Mouse (Mus musculus): ENCODE results near the gene Vamp8. TPM values are rescaled to one million over a fixed set of nuclear protein-coding genes. Genes with fewer than 3 reads are reported as not detected.

Vamp8 gene
- polyA plus RNA-seq, 1 experiment from 2014 or later = 16.0 TPM

DNA sequence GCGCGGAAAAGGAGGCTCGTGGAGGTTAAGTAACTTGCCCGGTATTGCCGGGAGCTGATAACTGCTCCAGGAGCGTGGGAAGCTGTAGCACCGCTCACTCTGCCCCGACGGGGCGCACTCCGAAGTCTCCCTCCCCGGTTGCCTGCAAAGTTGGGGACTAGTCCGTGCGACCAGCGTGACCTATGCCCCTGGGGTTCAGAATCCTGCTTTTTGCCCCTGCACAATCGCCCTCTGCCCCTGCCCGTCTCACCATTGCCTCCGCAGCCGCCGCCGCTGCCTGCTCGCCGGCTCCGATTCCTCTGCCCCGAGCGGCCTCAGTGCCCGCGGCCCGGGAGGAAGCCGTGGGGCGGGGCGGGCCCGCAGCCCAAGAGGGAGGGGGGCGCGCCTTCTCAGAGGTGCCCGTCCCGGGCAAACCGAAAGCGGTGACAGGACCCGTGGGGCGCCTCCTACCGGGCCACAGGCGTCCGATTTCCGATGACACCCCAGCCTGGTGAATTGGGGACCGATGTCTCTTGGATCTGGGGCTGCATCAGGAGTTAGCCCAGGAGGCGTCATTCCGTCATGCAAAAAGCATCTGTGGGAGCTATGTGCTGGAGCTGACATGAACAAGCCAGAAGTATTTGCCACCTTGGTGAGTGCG, 10.3 kb downstream of the Vamp8 start, which contains the start of gene Vamp5:
Vamp5 (minus strand) TSS at position 338 of the 640 bp plus-strand sequence.
- peak within 1 kb of the TSS; percentile 49 for H3K9ac ChIP-seq (ENCODE audit: low read depth, low read length)
- ATAC-seq = 0 out of 2 replicates have a peak, but pooled peaks have one; percentile 25
- peaks cover 17% of the 10 kb centered on the region for H3K27me3 ChIP-seq (ENCODE audit: control insufficient read depth, insufficient read depth, low read depth, low read length)

DNA sequence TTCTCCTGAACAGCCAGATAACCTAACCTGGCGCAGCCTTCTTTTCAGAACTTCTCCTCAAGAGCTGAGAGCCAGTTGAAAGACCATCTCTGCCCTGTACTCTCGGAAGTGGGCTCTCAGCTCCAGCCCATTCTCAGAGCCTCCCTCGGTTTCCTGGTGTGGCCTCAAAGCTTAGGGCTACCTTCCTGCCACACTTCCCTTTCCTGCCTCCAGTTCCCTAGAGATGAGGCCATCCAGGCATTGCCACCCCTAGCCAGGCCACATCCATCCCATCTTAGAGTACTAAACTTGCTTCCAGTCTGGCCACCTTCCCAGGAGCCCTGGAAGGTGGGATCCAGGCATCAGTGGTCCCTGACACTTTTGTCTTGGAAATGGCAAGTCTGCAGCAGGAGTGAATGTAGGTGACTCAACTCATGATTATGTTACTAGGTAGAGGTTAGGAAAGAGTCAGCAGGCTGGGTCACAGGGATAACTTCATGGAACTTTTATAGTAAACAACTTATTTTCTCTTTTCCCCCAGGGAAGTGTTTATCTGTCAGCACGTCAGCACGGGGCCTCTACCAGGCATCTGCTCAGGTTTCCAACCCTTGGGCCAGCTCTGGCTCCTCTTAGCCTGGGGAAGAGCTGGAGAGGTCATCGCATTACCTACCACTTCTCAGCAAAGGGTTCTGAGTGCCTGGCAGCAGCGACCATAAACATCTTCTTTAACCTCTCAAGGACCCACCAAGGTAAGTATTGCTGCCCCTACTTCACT, 10.9 kb downstream of the Vamp8 start:
- Histone ChIP-seq H3K27me3 (ENCODE audit: control insufficient read depth, insufficient read depth, low read depth, low read length) (peaks cover 17% of the 10 kb centered on the region), H3K4me2 (ENCODE audit: low read length) (peak overlapping the region; percentile 52; the same call in 1 of the 2 replicates), H3K4me3 (ENCODE audit: low read depth, low read length) (peak overlapping the region; percentile 31; the same call in 1 of the 2 replicates), H3K36me3 (ENCODE audit: control insufficient read depth, insufficient read depth, low read length) (no peaks in the 10 kb centered on the region), H3K4me1 (ENCODE audit: control insufficient read depth, insufficient read depth, low read length) (no peaks in the 10 kb centered on the region), H3K9me3 (replicated peaks; ENCODE audit: control insufficient read depth, low read length, poor library complexity, severe bottlenecking) (no peaks in the 10 kb centered on the region), H3K27ac (ENCODE audit: low read length) (no peak overlapping the region), H3K9ac (ENCODE audit: low read depth, low read length) (no peak overlapping the region)
- no peak for ATAC-seq
- whole genome bisulfite sequencing = 51% methylated on average over 7 of the region's 7 CpGs

More for the DNA sequence above, 10.3 kb downstream of the Vamp8 start, which contains the start of gene Vamp5:
- WGBS = 1% methylated on average over 49 of the region's 49 CpGs
- Histone ChIP-seq H3K27ac (ENCODE audit: low read length) (no peak within 1 kb of the TSS), H3K4me2 (ENCODE audit: low read length) (peak within 1 kb of the TSS; percentile 52), H3K4me1 (ENCODE audit: control insufficient read depth, insufficient read depth, low read length) (no peaks in the 10 kb centered on the region), H3K4me3 (ENCODE audit: low read depth, low read length) (peak within 1 kb of the TSS; percentile 31), H3K9me3 (replicated peaks; ENCODE audit: control insufficient read depth, low read length, poor library complexity, severe bottlenecking) (no peaks in the 10 kb centered on the region), H3K36me3 (ENCODE audit: control insufficient read depth, insufficient read depth, low read length) (no peaks in the 10 kb centered on the region)

DNA sequence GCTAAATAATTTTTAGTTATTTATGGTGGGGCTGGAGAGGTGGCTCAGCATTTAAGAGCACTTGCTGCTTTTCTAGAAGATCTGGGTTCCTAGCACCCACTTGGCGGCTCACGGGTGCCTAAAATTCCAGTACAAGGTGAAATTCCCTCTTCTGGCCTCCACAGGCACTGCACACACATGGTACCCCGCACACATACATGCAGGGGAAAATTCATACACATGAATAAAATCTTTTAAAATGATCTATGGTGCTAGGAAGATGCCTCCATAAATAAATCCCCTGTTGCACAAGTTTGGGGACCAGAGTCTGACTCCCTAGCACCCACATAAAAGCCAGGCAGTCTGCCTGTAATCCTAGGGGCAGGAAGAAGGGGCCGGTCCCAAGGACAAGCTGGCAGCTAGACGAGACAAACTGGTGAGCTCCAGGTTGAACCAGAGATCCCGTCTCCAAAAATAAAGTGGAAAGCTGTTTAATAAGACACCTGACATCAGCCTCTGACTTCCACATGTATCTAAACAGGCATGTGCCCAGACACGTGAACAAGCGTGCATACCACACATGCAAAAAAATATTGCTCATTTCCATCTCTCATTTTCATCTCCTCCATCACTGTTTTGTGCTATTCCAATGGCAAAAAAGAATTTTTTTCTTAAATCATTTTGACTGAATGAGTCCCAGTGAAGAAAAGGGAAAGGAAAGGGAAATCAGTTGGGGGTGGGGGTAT, 11.8 kb downstream of the Vamp8 start:
- Histone ChIP-seq H3K4me2 (ENCODE audit: low read length) (no peak overlapping the region), H3K27me3 (ENCODE audit: control insufficient read depth, insufficient read depth, low read depth, low read length) (peaks cover 17% of the 10 kb centered on the region), H3K4me1 (ENCODE audit: control insufficient read depth, insufficient read depth, low read length) (no peaks in the 10 kb centered on the region), H3K27ac (ENCODE audit: low read length) (no peak overlapping the region), H3K9ac (ENCODE audit: low read depth, low read length) (no peak overlapping the region), H3K4me3 (ENCODE audit: low read depth, low read length) (no peak overlapping the region), H3K9me3 (replicated peaks; ENCODE audit: control insufficient read depth, low read length, poor library complexity, severe bottlenecking) (no peaks in the 10 kb centered on the region), H3K36me3 (ENCODE audit: control insufficient read depth, insufficient read depth, low read length) (no peaks in the 10 kb centered on the region)
- ATAC-seq = no peak
- 86% methylated on average over 8 of the region's 8 CpGs for WGBS

DNA sequence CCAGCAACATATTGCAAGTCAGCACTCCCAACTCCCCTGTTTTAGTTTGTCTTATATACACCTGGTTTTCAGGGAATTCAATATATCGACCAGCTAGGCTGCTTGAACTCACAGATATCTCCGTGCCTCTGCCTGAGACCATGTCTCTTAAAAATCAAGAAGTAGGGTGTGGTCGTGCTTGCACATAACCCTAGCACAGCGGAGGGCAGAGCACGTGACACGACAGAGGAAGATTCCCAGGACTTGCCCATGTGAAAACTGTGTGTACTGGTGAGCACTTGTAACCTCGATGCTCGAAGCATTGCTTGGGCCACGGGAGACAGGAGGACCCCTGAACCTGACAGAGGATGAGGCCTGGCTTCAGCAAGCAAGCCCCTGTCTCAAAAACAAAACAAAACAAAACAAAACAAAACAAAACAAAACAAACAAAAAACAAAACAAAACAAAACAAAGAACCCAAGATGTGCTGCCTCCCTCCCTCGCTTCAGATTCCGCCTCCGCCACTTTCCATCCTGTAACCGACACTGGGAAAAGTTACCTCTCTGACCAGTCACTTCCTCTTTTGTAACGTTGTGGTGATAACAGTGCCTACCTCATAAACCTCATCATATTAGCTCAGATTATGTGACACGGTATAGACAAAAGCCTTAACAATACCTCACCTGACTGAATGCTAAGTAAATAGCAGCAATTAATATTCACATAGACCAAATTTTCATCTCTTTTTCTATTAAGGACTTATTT, 15.5 kb downstream of the Vamp8 start:
- Histone ChIP-seq H3K4me3 (ENCODE audit: low read depth, low read length) (no peak overlapping the region), H3K36me3 (ENCODE audit: control insufficient read depth, insufficient read depth, low read length) (no peaks in the 10 kb centered on the region), H3K27ac (ENCODE audit: low read length) (no peak overlapping the region), H3K4me1 (ENCODE audit: control insufficient read depth, insufficient read depth, low read length) (no peaks in the 10 kb centered on the region), H3K9me3 (replicated peaks; ENCODE audit: control insufficient read depth, low read length, poor library complexity, severe bottlenecking) (no peaks in the 10 kb centered on the region), H3K9ac (ENCODE audit: low read depth, low read length) (no peak overlapping the region), H3K4me2 (ENCODE audit: low read length) (no peak overlapping the region), H3K27me3 (ENCODE audit: control insufficient read depth, insufficient read depth, low read depth, low read length) (peaks cover 10% of the 10 kb centered on the region)
- WGBS = 88% methylated on average over 15 of the region's 15 CpGs
- no peak for ATAC-seq

DNA sequence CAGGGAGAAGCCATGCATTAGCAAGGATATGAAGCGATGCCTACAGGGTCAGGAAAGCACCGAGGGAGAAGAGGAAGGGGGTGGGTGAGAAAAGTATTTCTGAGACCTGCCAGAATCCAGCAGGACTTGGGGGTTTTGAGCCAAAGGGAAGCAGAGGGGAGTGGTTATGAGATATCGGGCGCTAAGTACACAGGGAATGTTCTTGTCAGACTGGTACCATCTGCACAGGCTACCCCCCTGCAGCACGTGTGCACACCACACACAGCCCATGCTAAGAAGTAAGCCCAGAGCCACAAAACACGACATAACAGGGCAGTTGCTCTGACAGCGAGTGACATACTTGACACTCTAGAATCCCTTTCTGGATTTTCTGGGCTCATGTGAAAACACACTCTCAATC, 16.3 kb downstream of the Vamp8 start:
- Histone ChIP-seq H3K36me3 (ENCODE audit: control insufficient read depth, insufficient read depth, low read length) (no peaks in the 10 kb centered on the region), H3K27me3 (ENCODE audit: control insufficient read depth, insufficient read depth, low read depth, low read length) (peaks cover 2% of the 10 kb centered on the region; the same call in 1 of the 2 replicates), H3K4me3 (ENCODE audit: low read depth, low read length) (no peak overlapping the region), H3K27ac (ENCODE audit: low read length) (no peak overlapping the region), H3K9ac (ENCODE audit: low read depth, low read length) (no peak overlapping the region), H3K9me3 (replicated peaks; ENCODE audit: control insufficient read depth, low read length, poor library complexity, severe bottlenecking) (no peaks in the 10 kb centered on the region), H3K4me1 (ENCODE audit: control insufficient read depth, insufficient read depth, low read length) (no peaks in the 10 kb centered on the region), H3K4me2 (ENCODE audit: low read length) (no peak overlapping the region)
- 76% methylated on average over 7 of the region's 7 CpGs for WGBS
- ATAC-seq = no peak

DNA sequence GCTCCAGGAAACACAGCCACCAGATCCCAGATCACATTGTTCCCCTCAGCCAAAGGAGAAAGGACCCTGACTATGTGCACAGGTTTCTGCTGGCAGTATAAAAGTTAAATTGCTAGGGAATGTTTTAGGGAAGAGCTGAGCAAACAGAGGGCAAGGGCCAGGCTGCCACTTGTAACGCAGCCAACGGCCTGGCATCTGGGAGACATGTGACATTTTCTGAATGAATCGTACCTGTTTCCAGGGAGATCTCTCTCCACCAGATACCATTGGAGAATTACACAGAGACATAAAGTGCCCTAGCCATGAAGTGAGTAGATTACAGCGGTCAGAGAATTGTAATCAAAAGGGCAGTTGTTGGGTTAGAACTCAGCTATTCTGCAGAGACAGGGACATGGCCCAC, 17.3 kb downstream of the Vamp8 start:
- Histone ChIP-seq H3K27ac (ENCODE audit: low read length) (no peak overlapping the region), H3K9ac (ENCODE audit: low read depth, low read length) (no peak overlapping the region), H3K4me3 (ENCODE audit: low read depth, low read length) (no peak overlapping the region), H3K4me1 (ENCODE audit: control insufficient read depth, insufficient read depth, low read length) (no peaks in the 10 kb centered on the region), H3K4me2 (ENCODE audit: low read length) (no peak overlapping the region), H3K9me3 (replicated peaks; ENCODE audit: control insufficient read depth, low read length, poor library complexity, severe bottlenecking) (no peaks in the 10 kb centered on the region), H3K36me3 (ENCODE audit: control insufficient read depth, insufficient read depth, low read length) (no peaks in the 10 kb centered on the region), H3K27me3 (ENCODE audit: control insufficient read depth, insufficient read depth, low read depth, low read length) (no peaks in the 10 kb centered on the region)
- no peak for ATAC-seq
- 82% methylated on average over 4 of the region's 4 CpGs for WGBS

DNA sequence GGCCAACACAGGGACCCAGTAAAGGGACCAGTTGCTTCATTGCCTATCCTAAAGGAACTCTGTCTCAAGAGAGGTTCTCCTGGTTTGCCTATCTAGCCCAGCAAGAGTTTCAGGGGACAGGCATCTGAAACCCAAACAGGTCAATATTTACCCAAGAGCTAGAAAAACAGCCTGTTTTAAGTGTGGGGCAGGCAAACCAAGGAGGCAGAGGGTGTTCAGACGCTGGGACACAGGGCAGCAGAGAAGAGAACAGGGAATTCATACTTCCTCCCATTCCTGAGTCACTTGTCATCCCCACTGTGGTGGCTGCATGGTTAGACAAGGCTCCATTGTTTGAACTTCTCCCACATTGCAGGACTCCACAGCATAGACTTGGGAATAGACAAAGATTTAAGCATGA, 18.9 kb downstream of the Vamp8 start:
- no peaks in the 10 kb centered on the region for H3K27me3 ChIP-seq (ENCODE audit: control insufficient read depth, insufficient read depth, low read depth, low read length)
- H3K36me3 ChIP-seq (ENCODE audit: control insufficient read depth, insufficient read depth, low read length) = no peaks in the 10 kb centered on the region
- no peaks in the 10 kb centered on the region for H3K9me3 ChIP-seq (replicated peaks; ENCODE audit: control insufficient read depth, low read length, poor library complexity, severe bottlenecking)
- WGBS = 40% methylated on average over 1 of the region's 1 CpGs
- H3K4me3 ChIP-seq (ENCODE audit: low read depth, low read length) = no peak overlapping the region
- no peak overlapping the region for H3K4me2 ChIP-seq (ENCODE audit: low read length)
- H3K4me1 ChIP-seq (ENCODE audit: control insufficient read depth, insufficient read depth, low read length) = no peaks in the 10 kb centered on the region
- ATAC-seq = no peak
- H3K27ac ChIP-seq (ENCODE audit: low read length) = no peak overlapping the region
- H3K9ac ChIP-seq (ENCODE audit: low read depth, low read length) = no peak overlapping the region

DNA sequence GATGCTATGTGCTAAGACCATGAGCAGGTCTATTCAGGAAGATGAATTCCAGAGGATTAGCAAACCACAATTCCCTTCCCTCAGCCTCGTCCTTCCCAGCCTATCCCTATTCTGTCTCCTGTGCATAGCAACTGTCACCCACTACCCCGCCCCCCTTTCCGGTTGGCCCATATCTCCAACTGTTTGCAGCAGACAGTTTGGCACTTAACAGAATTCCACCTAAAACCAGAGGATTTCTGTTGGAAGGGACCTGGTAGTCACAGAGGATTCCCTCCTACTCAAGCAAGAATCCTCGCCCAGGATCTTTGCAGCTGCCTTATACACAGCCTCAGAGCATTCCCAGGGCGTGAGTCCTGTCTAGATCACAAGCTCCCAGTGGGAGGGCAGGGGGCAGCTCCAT, 19.4 kb downstream of the Vamp8 start:
- no peak overlapping the region for H3K27ac ChIP-seq (ENCODE audit: low read length)
- no peaks in the 10 kb centered on the region for H3K36me3 ChIP-seq (ENCODE audit: control insufficient read depth, insufficient read depth, low read length)
- no peak overlapping the region for H3K4me3 ChIP-seq (ENCODE audit: low read depth, low read length)
- no peak for ATAC-seq
- H3K27me3 ChIP-seq (ENCODE audit: control insufficient read depth, insufficient read depth, low read depth, low read length) = no peaks in the 10 kb centered on the region
- H3K9ac ChIP-seq (ENCODE audit: low read depth, low read length) = no peak overlapping the region
- WGBS = 56% methylated on average over 4 of the region's 5 CpGs
- H3K4me2 ChIP-seq (ENCODE audit: low read length) = no peak overlapping the region
- no peaks in the 10 kb centered on the region for H3K4me1 ChIP-seq (ENCODE audit: control insufficient read depth, insufficient read depth, low read length)
- H3K9me3 ChIP-seq (replicated peaks; ENCODE audit: control insufficient read depth, low read length, poor library complexity, severe bottlenecking) = no peaks in the 10 kb centered on the region

All from midbrain, embryonic 16.5 days (tissue).